Mouse (Mus musculus) adrenal gland, adult 8-10 months (tissue): ENCODE results near the gene Olfr401. TPM values are rescaled to one million over a fixed set of nuclear protein-coding genes. Genes with fewer than 3 reads are reported as not detected.
"Not testable (repeated sequence)": the region's sequence is repeated elsewhere in the genome, so short reads cannot be mapped to it uniquely, and the experiment has no call there.

Experiments used
- DNase-seq: peaks from one replicate; pipeline ENCODE4 v3.0.0; 2022
- total RNA-seq, 4 experiments: library from RNA; stranded (reverse); gene quantifications; 2 replicates each; pipeline ENCODE4 v1.2.4; 2022

The Olfr401 gene
- total RNA-seq, result not detected

DNA sequence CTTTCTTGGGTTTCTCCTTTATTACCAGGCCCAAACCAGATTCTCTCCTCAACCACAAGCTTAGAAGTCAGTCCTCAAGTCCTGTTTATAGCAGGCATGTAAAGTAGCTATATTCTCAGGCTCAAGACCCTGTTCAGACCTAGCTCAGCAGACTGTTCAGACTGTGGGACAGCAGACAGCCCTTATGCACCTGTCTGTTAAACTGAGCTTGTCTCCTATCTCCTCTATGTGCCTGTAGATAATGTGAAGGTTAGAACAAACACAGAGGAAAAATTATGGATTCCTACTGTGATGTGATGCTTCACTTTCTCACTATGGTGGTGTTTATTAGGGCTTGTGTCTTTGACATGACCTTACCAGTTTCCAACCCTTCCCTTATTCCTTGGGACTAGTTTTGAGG, at the start of gene Olfr401:
Gene Olfr401, plus strand, starts transcription at position 301 of the 400 bp plus-strand sequence.
- DNase-seq, result no peak

- no peak for DNase-seq
Measured at GRCm38 (mm10) chr11:74069655-74070054, 43.9 kb upstream of the Olfr401 start, which contains the start of gene Zfp616. Zfp616 (plus strand) TSS chr11:74069955.

DNA sequence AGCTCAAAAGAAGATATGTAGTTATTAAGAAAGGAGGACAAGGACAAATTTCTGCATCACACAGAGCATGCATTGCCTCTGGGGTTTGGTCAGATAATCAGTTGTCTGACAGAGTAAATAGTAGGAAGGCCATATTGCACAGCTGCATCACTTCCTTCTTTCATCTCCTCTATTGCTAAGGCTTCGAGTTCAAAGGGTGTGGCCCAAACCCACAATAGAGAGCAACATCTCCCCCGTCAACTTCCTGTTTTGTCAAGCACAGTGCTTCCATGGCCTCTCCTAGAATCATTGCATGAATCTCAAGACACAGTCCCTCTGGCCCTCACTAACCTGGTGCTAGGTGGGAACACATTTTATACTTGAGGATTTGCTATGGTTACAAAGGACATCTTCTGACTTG, 12.8 kb upstream of the Olfr401 start:
- DNase-seq, result no peak

GRCm38 (mm10) chr11:74101507-74101906, 12.0 kb upstream of the Olfr401 start:
- DNase-seq, result no peak

DNA sequence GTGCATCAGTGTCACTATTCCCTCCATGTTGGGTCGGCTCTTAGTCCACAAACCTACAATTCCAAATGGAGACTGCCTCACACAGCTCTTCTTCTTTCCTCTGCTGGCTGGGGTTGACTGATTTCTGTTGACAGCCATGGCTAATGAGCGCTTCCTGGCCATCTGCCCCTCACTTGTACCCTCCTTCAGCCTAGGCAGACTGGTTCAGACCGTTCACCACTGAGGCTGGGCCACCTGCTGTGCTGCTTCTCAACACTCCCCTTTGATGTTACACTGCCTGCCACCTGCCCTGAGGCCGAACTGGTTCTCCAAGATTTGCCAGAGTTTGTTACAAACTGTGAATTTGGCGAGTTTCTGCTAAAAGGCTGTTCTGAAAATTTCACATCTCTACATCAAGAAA, 8.4 kb upstream of the Olfr401 start:
- DNase-seq, result no peak

GRCm38 (mm10) chr11:74140001-74140400, 26.5 kb downstream of the Olfr401 start:
- DNase-seq, result not testable (repeated sequence)

DNA sequence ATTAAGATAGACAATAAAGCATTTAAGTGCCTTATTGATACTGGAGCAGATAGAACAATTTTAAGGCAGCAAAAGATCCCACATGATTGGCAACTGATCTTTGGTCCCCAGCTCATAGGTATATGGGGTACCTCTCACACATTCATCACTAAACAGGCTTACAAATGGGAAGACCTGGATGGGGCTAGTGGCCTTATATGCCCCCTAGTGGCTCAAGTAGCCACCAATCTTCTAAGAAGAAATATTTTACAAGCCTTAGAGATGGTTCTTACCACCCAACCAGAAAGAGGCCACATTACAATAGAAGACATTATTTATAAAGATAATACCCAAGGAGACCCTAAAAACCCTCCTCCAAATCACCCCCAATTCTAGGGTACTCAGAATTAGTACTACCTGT, 32.4 kb downstream of the Olfr401 start:
- no peak for DNase-seq

DNA sequence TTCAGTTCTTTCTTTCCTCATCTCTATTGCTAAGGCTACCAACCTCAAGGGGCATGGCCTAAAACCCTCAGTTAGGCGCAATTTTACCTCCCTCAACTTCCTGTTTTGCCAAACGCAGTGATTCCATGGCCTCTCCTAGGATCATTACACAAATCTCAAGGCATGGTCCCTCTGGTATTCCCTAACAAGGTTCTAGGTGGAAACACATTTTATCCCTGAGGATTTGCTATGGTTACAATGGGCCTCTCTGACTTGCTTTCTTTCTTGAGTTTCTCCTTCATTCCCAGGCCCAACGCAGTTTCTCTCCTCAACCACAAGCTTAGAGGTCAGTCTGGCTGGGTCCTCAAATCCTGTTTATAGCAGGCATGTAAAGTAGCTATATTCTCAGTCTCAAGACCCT, 39.7 kb downstream of the Olfr401 start, which contains the start of gene Olfr402:
Gene Olfr402, plus strand, starts transcription at position 301 of the 400 bp plus-strand sequence.
- no peak for DNase-seq

- DNase-seq, result no peak
Measured at GRCm38 (mm10) chr11:74168771-74169170, 55.3 kb downstream of the Olfr401 start.

Other genes starting within 250 kb of the Olfr401 start
- gene Olfr394, start 222.9 kb upstream of the Olfr401 start, total RNA-seq, result not detected
- not detected for gene Olfr395, start 204.4 kb upstream of the Olfr401 start, total RNA-seq
- gene Olfr23, start 177.0 kb upstream of the Olfr401 start, total RNA-seq, result not detected
- not detected for gene Olfr397, start 152.9 kb upstream of the Olfr401 start, total RNA-seq
- gene Olfr398, start 123.3 kb upstream of the Olfr401 start, total RNA-seq, result not detected
- gene Olfr139, start 57.2 kb upstream of the Olfr401 start, total RNA-seq, result not detected
- gene Olfr399, start 57.1 kb upstream of the Olfr401 start, total RNA-seq, result not detected
- gene Zfp616, start 43.8 kb upstream of the Olfr401 start, total RNA-seq, result not detected
- not detected for gene Olfr402, start 39.8 kb downstream of the Olfr401 start, total RNA-seq
- gene Olfr403, start 72.5 kb downstream of the Olfr401 start, total RNA-seq, result not detected
- not detected for gene Olfr43, start 97.7 kb downstream of the Olfr401 start, total RNA-seq
- not detected for gene Olfr406, start 146.1 kb downstream of the Olfr401 start, total RNA-seq
- gene Olfr59, start 170.0 kb downstream of the Olfr401 start, total RNA-seq, result not detected
- not detected for gene Olfr410, start 224.3 kb downstream of the Olfr401 start, total RNA-seq
- gene Olfr411, start 238.9 kb downstream of the Olfr401 start, total RNA-seq, result not detected
- gene Olfr412, start 248.4 kb downstream of the Olfr401 start, total RNA-seq, result not detected